Mouse (Mus musculus) naive thymus-derived CD4-positive, alpha-beta T cell, adult 2 months (primary cell): ENCODE measurements around the gene Ddc.
A peak's percentile ranks its signal among the peaks of the same experiment; 100 is the strongest.

Experiments used
- DNase-seq: peaks from one replicate; pipeline ENCODE4 v3.0.0-alpha.2; 2011; ENCODE audit warnings: low read depth

Ddc gene

DNA sequence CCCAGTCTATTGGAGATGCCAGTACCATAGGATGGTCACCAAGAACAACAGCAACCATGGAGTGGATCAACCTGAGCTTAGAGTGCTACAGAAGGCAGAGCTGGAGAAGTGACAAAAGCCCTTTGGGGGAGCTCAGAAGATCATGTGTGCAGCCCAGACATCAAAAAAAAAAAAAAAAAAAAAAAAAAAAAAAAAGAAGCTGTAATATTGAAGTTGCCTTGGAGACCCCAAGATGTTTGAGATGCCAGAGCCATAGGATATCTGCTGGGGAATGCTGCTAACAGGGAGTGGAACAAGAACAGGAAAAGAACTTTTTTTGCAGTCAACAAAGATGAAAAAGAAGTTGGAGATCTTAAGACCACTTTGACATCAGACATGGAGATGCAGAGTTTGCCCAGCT is 7.6 kb upstream of the Ddc start:
- DNase-seq = no peak

- DNase-seq = no peak
Observed at GRCm38 (mm10) chr11:11904995-11905394, 7.1 kb upstream of the Ddc start.

DNA sequence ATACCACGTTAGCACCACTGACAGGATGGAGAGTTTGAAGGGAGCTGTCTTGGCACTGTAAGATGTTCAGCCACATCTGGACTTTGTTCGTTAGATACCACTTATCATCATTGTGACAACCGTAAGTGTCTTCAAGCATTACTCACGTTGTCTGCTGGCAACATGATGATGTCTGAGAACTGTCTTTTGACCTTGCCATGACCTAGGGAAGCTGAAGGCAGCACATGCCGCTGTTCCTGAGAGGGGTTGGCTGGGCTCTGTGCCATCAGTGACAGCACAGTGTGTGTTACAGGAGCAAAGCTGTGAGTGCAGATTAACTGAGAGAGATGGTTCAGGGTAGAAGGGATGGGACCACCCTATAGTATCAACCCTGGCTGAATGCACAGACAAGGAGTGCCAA is 3.6 kb upstream of the Ddc start:
- no peak for DNase-seq

GRCm38 (mm10) chr11:11898496-11898895 is 552 bp upstream of the Ddc start:
- DNase-seq = no peak

DNA sequence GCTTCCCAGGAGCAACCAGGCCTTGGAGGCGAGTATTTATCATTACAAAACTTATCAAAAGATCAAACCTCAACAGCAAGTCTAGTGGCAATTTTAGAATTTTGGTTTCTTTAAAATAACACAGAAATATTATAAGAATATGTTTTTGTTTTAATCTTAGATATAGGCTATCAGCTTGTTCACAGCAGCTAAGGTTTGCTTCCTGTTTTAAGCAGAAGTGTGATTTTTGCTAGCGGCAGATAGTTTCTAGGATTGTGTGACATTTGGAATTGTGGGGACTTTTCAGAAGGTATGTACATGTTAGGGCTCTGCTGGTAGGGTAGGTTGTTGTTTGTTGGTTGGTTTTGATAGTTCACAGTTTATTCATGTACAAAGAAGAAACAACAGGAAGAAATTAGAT is 2.5 kb downstream of the Ddc start:
- no peak for DNase-seq

- DNase-seq = no peak
Observed at GRCm38 (mm10) chr11:11893769-11894168, 4.2 kb downstream of the Ddc start.

- DNase-seq = no peak
Observed at GRCm38 (mm10) chr11:11892993-11893602, 4.8 kb downstream of the Ddc start.

- DNase-seq = no peak
Observed at GRCm38 (mm10) chr11:11891832-11892231, 6.1 kb downstream of the Ddc start.

DNA sequence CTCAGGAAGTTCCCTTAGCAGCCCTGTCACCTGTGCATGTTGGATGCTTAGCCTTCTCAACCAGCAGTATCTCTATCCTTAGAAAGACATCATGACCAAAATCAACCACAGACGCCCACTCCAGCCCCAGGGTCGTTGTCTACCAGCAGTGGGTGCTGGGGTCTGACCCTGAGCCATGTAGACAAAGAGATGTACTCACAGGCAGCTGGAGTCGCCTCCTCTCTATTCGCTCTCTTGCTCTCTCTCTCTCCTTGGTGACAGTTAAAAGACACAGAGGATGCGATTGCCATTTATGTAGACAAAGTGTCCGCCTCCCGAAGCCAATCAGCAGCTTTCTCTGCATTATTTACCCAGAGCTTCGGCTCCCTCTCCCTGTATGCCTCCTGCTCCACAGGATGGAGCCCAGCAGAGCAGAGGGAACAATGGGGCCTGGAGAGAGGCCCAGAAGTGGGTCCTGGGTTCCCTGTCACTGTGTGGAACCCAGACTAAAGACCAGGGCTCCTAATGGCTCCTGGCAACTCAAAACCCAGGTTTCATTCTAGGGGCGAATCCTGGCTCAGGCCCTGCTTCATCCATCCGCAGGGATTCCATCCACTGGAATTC is 7.7 kb downstream of the Ddc start:
- DNase-seq = no peak

DNA sequence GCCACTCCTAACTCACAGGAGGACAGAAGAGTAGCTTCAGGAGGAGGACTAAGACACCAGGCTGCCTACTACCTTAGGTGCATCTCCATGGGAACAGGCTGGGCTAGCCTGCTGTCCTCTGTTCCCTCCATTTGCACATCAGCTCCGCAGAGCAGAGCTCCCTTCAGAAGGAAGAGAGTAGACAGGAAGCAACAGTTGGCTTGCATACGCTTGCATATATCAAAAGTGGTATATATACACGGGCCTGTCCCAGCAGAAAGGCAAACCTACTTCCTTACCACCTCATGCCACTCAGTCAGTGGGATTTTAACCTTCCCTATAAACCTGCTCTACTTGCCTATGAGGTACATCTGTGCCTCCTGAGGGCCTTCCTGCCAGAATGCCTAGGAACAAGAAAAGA is 9.2 kb downstream of the Ddc start:
- DNase-seq = peak; percentile 47

- DNase-seq = no peak
Observed at GRCm38 (mm10) chr11:11888051-11888450, 9.9 kb downstream of the Ddc start.

DNA sequence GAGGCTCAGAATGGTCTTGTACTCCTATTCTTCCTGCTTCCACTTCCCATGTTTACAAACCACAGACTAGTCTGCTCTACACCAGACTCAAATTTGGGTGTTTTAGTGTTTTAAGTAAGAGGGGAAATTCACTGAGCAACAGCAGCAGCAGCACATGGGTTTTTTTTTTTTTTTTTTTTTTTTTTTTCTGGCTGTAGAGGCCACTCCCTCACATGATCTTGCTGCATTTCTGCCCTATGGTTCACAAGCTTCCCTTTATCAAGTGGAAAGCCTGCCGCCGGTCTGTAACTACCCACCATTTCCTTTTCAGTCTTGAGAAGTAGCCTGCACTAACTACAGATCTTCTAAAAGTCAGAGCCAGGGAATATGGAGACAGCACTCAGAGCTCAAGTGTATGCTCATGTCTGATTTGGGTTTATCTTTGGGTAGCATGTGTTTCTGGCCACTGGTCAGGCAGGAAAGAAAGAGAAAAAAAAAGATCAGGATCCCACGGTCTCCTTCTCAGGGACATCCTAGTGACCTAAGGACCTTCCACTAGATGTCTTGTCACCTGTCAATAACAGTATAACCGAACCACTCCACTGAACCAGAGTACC is 11.4 kb downstream of the Ddc start:
- DNase-seq = peak; percentile 36

DNA sequence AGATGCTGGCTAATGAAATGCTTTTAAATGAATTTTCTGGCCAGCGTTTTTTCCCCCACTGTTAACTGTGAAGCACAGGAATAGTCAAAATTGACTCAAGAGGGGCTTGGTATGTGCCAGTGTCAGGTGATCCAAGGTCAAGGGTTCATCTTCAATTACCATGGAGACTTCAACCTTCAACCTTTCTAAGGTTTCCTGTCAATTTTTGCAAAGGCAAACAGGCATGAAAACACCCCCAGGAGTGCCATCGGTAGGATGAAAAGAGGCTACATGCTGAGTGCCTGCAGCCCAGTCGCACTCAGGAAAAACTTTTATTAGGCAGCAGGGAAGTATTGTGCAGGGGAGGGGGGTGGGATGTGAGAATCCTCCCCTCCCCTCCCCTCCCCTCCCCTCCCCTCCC is 12.0 kb downstream of the Ddc start:
- DNase-seq = no peak

DNA sequence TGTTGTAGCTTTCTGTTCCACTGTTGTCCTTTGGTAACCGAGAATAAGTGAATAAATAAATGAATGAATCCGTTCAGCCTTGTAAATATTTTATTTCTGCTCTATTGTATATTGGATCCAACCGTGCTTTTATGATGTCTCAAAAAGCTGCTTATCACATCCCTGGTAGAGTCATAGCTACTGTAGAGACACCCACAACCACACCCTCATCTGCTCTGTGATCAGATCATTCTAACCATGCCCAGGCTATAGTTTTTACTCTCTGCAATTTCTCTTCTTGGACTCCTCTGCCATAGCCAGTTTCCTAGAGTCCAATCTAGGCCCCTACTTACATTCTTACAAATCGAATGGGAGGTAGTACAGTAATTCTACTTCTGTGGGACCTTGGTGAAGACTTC is 12.7 kb downstream of the Ddc start:
- DNase-seq = no peak

- no peak for DNase-seq
Observed at GRCm38 (mm10) chr11:11884533-11885245, 13.3 kb downstream of the Ddc start.

DNA sequence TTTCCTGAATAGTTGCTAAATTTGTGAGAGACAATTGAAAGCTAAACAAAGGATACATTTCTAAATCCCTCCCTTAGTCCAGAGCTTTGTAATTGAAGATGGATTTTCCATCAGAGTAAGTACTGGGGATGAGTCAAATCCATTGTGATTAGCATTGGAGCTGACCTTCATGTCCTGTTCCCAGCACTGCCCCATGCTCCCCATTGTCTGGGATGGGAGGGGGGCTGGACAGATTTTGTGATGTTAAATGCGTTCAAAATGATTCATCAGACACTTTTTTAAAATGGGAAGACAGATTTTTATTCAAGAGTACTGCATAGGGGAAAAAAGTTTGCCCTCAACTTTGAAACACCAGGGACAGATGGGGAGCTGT is 16.2 kb downstream of the Ddc start:
- DNase-seq = no peak

GRCm38 (mm10) chr11:11881026-11881782 is 16.7 kb downstream of the Ddc start:
- DNase-seq = no peak

GRCm38 (mm10) chr11:11880351-11880750 is 17.6 kb downstream of the Ddc start:
- DNase-seq = no peak

DNA sequence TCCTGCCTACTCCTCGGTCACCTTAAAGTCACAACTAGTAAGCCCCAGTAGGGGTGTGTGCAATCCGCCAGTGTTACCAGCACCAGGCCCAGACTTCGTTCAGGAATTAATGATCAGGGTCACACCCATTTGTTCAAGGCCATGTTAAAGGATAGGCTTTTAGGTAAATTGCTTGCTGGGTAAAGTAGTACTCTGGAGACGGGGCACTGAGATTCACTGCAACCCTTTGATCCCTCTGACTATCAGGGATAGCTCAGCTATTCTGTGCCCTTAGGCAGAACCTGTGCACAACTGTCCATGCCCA is 18.3 kb downstream of the Ddc start:
- no peak for DNase-seq

- peak; percentile 55 for DNase-seq
Observed at GRCm38 (mm10) chr11:11878981-11879698, 18.8 kb downstream of the Ddc start.

DNA sequence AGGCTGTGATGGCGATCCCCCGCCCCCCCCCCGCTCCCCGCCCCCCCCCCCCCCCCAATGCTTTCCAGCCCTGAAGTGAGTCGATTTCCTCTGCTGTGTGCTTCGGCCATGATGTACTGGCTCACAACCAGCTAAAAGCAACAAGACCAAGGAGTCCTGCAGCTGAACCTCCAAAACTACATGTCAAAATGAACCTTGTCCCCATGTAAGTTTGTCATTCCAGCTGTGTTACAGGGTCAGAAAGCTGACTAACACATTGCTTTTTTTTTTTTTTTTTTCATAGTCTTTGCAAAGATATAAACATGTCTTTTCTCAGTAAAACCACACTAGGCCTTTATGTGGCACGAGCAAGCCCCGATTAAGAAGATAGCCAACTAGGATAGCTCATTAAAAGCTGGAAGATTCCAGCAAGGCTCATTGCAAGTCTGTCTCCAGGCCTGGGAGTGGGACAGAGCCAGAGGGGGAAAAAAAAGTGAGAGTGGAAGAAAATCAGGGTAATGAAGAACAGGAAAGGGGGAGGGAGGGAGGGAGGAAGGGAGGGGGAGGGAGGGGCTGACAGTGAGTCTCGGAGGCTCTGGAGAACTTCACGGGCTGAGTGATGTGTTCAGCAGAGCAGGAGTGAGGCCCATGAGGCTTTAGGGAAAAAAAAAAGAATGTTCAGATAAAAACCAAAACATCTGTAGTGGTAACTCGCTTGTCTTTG is 19.5 kb downstream of the Ddc start:
- peak; percentile 60 for DNase-seq
